Mouse (Mus musculus) intestine, postnatal 0 days (tissue): ENCODE measurements around the gene 3425401B19Rik. TPM values are rescaled to one million over a fixed set of nuclear protein-coding genes. Genes with fewer than 3 reads are reported as not detected.

Source experiments
- ATAC-seq: fragments of 200-750 bp; cut with Nextera tagmentation; 2 replicates; pipeline ENCODE4 v1.8.0; 2017; ENCODE audit warnings: mild to moderate bottlenecking, moderate TSS enrichment, moderate library complexity
- H3K27ac ChIP-seq: fragments of 300-500 bp; sonication (generic); 2 replicates; pipeline ENCODE4 v1.5.1; 2014; ENCODE audit warnings: mild to moderate bottlenecking, low read depth, low read length, moderate library complexity
- H3K27me3 ChIP-seq: fragments of 300-500 bp; sonication (generic); replicated peaks from 2 replicates; pipeline ENCODE4 v1.6.1; 2014; ENCODE audit warnings: low read length, mixed read lengths; ENCODE audit not compliant: control insufficient read depth, insufficient read depth
- H3K36me3 ChIP-seq: fragments of 300-500 bp; sonication (generic); 2 replicates; pipeline ENCODE4 v1.6.1; 2014; ENCODE audit warnings: mild to moderate bottlenecking, moderate library complexity; ENCODE audit not compliant: control insufficient read depth, insufficient read depth
- H3K4me1 ChIP-seq: fragments of 300-500 bp; sonication (generic); replicated peaks from 2 replicates; pipeline ENCODE4 v1.6.1; 2014; ENCODE audit warnings: antibody characterized with exemption, low read length, mixed read lengths; ENCODE audit not compliant: control insufficient read depth, insufficient read depth
- H3K4me2 ChIP-seq: fragments of 300-500 bp; sonication (generic); replicated peaks from 2 replicates; pipeline ENCODE4 v1.6.1; 2014; ENCODE audit warnings: low read depth, mild to moderate bottlenecking, moderate library complexity
- H3K4me3 ChIP-seq: fragments of 300-500 bp; sonication (generic); 2 replicates; pipeline ENCODE4 v1.5.1; 2014; ENCODE audit warnings: low read depth, low read length
- H3K9ac ChIP-seq: fragments of 300-500 bp; sonication (generic); 2 replicates; pipeline ENCODE4 v1.6.1; 2014; ENCODE audit warnings: mild to moderate bottlenecking, low read depth, low read length
- H3K9me3 ChIP-seq: fragments of 300-500 bp; sonication (generic); 2 replicates; pipeline ENCODE4 v1.6.1; 2016; ENCODE audit warnings: mixed run types; ENCODE audit not compliant: control insufficient read depth
- CTCF ChIP-seq: sonication (generic); IDR thresholded peaks from 2 replicates; pipeline ENCODE4 v1.5.1; 2016; ENCODE audit warnings: low read depth, mild to moderate bottlenecking, control low read depth, antibody characterized with exemption, moderate library complexity
- WGBS: fragments of 180-500 bp; shearing (Covaris S2); extraction: QIAGEN DNeasy Blood & Tissue Kit; methylation state at CpG from one replicate; pipeline ENCODE4 v1.1.7; 2014; 5-methylcytosine and 5-hydroxymethylcytosine counted together
- polyA plus RNA-seq: library from polyadenylated mRNA; unstranded; fragments of >200 nt; fragmentation: Nextera tagmentation; extraction: Ambion mirVana; gene quantifications from 2 replicates; pipeline ENCODE4 v1.2.1, GENCODE M21; 2015

The 3425401B19Rik gene
- polyA plus RNA-seq, 1 experiment from 2014 or later = 0.38 TPM

DNA sequence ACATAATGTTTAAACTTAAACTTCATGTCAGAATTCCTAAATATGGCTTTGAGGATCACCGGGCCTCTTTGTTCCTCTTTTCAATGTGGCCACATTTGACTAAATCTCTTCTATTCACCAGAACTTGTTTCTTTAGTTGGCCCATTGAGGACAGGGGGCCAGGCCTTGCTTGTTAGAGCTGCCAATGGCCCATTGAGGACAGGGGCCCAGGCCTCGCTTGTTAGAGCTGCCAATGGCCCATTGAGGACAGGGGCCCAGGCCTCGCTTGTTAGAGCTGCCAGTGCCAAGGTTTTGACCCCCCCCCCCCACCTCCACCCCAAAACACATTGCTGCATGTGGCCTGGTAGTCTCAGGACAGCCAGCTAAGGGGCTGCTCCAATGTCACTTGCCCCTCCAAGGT lies 3.5 kb downstream of the 3425401B19Rik start:
- Histone ChIP-seq H3K4me2 (no peak overlapping the region), H3K4me3 (no peak overlapping the region), H3K27me3 (no peaks in the 10 kb centered on the region), H3K9ac (no peak overlapping the region), H3K4me1 (no peaks in the 10 kb centered on the region), H3K36me3 (no peaks in the 10 kb centered on the region), H3K9me3 (no peaks in the 10 kb centered on the region), H3K27ac (no peak overlapping the region)
- ATAC-seq = no peak
- 97% methylated on average over 3 of the region's 3 CpGs for WGBS
- no peak for TF ChIP-seq CTCF

GRCm38 (mm10) chr14:32678565-32678964 lies 6.5 kb downstream of the 3425401B19Rik start:
- H3K4me3 ChIP-seq = no peak overlapping the region
- no peaks in the 10 kb centered on the region for H3K36me3 ChIP-seq
- no peaks in the 10 kb centered on the region for H3K4me1 ChIP-seq
- no peak overlapping the region for H3K4me2 ChIP-seq
- no peaks in the 10 kb centered on the region for H3K27me3 ChIP-seq
- no peaks in the 10 kb centered on the region for H3K9me3 ChIP-seq
- H3K9ac ChIP-seq = no peak overlapping the region
- WGBS = 70% methylated on average over 3 of the region's 3 CpGs
- H3K27ac ChIP-seq = no peak overlapping the region
- ATAC-seq = no peak
- no peak for TF ChIP-seq CTCF

- H3K4me2 ChIP-seq = no peak overlapping the region
- no peak for ATAC-seq
- no peaks in the 10 kb centered on the region for H3K9me3 ChIP-seq
- no peaks in the 10 kb centered on the region for H3K27me3 ChIP-seq
- TF ChIP-seq CTCF = no peak
- H3K27ac ChIP-seq = no peak overlapping the region
- no peak overlapping the region for H3K9ac ChIP-seq
- no peaks in the 10 kb centered on the region for H3K4me1 ChIP-seq
- H3K36me3 ChIP-seq = no peaks in the 10 kb centered on the region
- H3K4me3 ChIP-seq = no peak overlapping the region
- WGBS = 56% methylated on average over 3 of the region's 3 CpGs
These were observed 11.9 kb downstream of the 3425401B19Rik start for GRCm38 (mm10) chr14:32673178-32673577.

DNA sequence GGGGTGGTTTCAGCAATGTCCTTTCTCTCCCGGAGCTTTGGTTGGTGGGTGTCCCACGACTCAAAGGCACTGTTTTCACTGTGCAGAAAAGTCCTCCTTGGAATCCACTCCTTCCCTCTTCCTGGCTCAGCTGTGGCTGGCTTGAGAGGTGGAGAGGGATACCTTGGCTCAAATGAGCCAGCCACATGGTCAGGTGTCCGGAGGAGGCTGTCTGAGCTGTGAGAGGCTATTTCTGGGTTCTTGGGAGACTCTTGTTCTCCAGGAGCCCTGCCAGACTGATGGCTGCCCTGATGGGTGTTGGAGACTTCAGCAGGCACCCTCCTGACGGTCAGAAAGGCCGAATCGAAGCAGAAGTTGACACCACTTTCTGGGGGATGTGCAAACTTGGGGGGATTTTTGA lies 22.0 kb downstream of the 3425401B19Rik start:
- H3K4me1 ChIP-seq = no peaks in the 10 kb centered on the region
- no peaks in the 10 kb centered on the region for H3K9me3 ChIP-seq
- H3K9ac ChIP-seq = no peak overlapping the region
- no peak overlapping the region for H3K27ac ChIP-seq
- H3K4me3 ChIP-seq = no peak overlapping the region
- no peaks in the 10 kb centered on the region for H3K36me3 ChIP-seq
- TF ChIP-seq CTCF = no peak
- no peak for ATAC-seq
- no peak overlapping the region for H3K4me2 ChIP-seq
- no peaks in the 10 kb centered on the region for H3K27me3 ChIP-seq
- 82% methylated on average over 6 of the region's 6 CpGs for WGBS

GRCm38 (mm10) chr14:32659781-32660180 lies 25.3 kb downstream of the 3425401B19Rik start:
- Histone ChIP-seq H3K4me3 (no peak overlapping the region), H3K27me3 (no peaks in the 10 kb centered on the region), H3K9me3 (no peaks in the 10 kb centered on the region), H3K9ac (no peak overlapping the region), H3K4me2 (no peak overlapping the region), H3K4me1 (no peaks in the 10 kb centered on the region), H3K36me3 (no peaks in the 10 kb centered on the region), H3K27ac (no peak overlapping the region)
- no peak for TF ChIP-seq CTCF
- ATAC-seq = no peak
- WGBS = 79% methylated on average over 9 of the region's 9 CpGs

GRCm38 (mm10) chr14:32638485-32638884 lies 46.6 kb downstream of the 3425401B19Rik start:
- no peak for TF ChIP-seq CTCF
- Histone ChIP-seq H3K4me1 (no peaks in the 10 kb centered on the region), H3K27ac (no peak overlapping the region), H3K9ac (no peak overlapping the region), H3K36me3 (no peaks in the 10 kb centered on the region), H3K4me3 (no peak overlapping the region), H3K4me2 (no peak overlapping the region), H3K9me3 (no peaks in the 10 kb centered on the region), H3K27me3 (no peaks in the 10 kb centered on the region)
- no peak for ATAC-seq
- 75% methylated on average over 2 of the region's 2 CpGs for WGBS
